Mouse (Mus musculus): ENCODE results near the gene Cerk. TPM values are rescaled to one million over a fixed set of nuclear protein-coding genes. Genes with fewer than 3 reads are reported as not detected.
"Not testable (repeated sequence)": the region's sequence is repeated elsewhere in the genome, so short reads cannot be mapped to it uniquely, and the experiment has no call there.

The Cerk gene
- 10 to 100 TPM; 41.6 to 43.0 TPM for total RNA-seq (2021)
- long read RNA-seq, experiment 1, full-length matches to known transcripts = 28 of 38 reads
- long read RNA-seq, experiment 1, partial matches to known transcripts = 7 of 38 reads
- long read RNA-seq, experiment 1, other reads (novel, unspliced or antisense) = 3 of 38 reads
- long read RNA-seq, experiment 2, full-length matches to known transcripts = 31 of 42 reads
- long read RNA-seq, experiment 2, partial matches to known transcripts = 2 of 42 reads
- long read RNA-seq, experiment 2, other reads (novel, unspliced or antisense) = 9 of 42 reads

GRCm38 (mm10) chr15:86185689-86186569, at the start of gene Cerk:
Cerk (minus strand) TSS chr15:86186141.
- peak within 1 kb of the TSS; percentile 98 for H3K27ac ChIP-seq
- peak within 1 kb of the TSS; percentile 90 for H3K4me3 ChIP-seq
- peak; percentile 87 for DNase-seq (ENCODE audit: low spot score in 2 of 2)
- TF ChIP-seq CTCF (conservative IDR thresholded peaks at IDR 0.05) = peak; percentile 66

- Histone ChIP-seq H3K4me3 (no peak overlapping the region), H3K27ac (peak overlapping the region; percentile 43; the same call in 1 of the 2 replicates)
- DNase-seq (ENCODE audit: low spot score in 2 of 2) = peak in 1 of 2 experiments; percentile 39
- TF ChIP-seq CTCF (conservative IDR thresholded peaks at IDR 0.05) = no peak
These were observed 48.8 kb upstream of the Cerk start for GRCm38 (mm10) chr15:86234517-86235441.

DNA sequence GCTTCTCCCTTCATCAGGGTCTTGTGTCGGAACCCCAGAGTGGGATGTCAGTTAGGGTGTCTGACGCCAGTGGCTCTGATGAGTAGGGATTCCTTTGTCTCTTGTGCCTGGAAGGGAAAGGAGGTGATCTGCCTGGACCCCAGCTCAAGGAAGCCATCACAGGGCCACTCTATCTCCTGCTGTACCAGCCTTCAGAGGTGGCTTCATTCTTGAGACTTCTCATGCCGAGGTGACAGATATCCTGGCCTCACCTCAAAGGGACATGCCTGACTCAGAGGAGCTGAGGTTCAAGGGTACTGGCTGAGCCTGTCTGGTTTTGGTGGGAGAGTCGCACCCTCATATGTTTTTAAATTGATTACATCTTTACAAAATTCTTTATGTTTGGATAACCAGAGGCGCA, 48.1 kb upstream of the Cerk start:
- no peak for DNase-seq (ENCODE audit: low spot score in 2 of 2)
- no peak for TF ChIP-seq CTCF (conservative IDR thresholded peaks at IDR 0.05)
- Histone ChIP-seq H3K4me3 (no peak overlapping the region), H3K27ac (no peak overlapping the region)

DNA sequence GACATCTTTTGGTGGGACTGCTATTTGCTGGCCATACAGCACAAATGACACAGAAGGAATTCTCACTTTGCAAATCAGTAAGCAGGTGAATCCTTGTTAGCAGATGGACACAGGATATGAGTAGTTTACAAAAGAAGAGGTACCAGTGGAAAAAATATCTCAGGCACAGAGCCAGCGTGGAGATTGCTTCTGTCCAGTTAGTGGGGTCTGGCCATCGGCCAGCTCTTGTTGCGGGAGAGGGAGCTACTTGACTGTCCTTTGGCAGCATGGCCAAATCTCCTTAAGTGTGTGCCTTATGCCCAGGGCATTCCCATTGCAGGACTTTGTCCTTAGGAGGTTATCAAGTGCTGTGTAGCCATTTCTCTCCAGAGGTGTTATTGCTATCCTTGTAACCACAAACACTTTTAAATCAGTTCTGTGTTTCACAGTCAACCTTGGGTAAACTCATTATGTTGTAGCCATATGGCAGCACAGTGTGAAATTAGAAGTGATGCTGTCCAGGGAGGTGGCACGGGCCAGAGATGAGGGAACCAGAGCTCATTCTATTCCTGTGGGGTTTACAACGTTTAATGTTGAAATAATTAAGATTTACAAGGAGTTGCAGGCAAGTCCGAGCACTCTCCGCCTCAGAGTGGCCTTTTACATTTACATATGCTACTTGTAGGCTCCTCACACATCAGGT, 46.0 kb upstream of the Cerk start:
- no peak overlapping the region for H3K4me3 ChIP-seq
- DNase-seq (ENCODE audit: low spot score in 2 of 2) = no peak
- no peak for TF ChIP-seq CTCF (conservative IDR thresholded peaks at IDR 0.05)
- H3K27ac ChIP-seq = no peak overlapping the region

GRCm38 (mm10) chr15:86231170-86231569, 45.2 kb upstream of the Cerk start:
- no peak overlapping the region for H3K4me3 ChIP-seq
- no peak overlapping the region for H3K27ac ChIP-seq
- no peak for DNase-seq (ENCODE audit: low spot score in 2 of 2)
- TF ChIP-seq CTCF (conservative IDR thresholded peaks at IDR 0.05) = no peak

DNA sequence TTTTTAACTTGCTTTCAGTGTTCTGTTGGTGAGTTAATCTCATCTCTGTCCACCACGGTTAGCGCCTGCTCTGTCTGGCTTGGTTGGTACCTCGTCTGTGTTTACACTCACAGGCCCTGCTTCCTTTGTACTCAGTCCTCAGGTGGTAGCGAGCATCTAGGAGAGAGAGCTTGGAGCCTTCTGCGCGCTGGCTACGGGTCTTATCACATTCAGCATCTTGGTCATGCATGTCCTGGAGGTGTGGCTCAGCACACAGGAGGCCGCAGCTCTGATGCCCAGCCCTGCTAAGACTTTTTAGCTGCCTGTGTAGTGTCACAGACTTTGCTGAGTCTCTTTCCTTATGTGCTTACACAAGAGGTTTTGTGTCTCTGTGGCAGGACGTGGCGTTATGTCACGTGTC, 43.7 kb upstream of the Cerk start:
- no peak for TF ChIP-seq CTCF (conservative IDR thresholded peaks at IDR 0.05)
- DNase-seq (ENCODE audit: low spot score in 2 of 2) = no peak
- no peak overlapping the region for H3K4me3 ChIP-seq
- H3K27ac ChIP-seq = no peak overlapping the region

GRCm38 (mm10) chr15:86229088-86229487, 43.1 kb upstream of the Cerk start:
- no peak for DNase-seq (ENCODE audit: low spot score in 2 of 2)
- Histone ChIP-seq H3K4me3 (no peak overlapping the region), H3K27ac (no peak overlapping the region)
- no peak for TF ChIP-seq CTCF (conservative IDR thresholded peaks at IDR 0.05)

- Histone ChIP-seq H3K27ac (no peak overlapping the region), H3K4me3 (no peak overlapping the region)
- peak; percentile 90 for TF ChIP-seq CTCF (conservative IDR thresholded peaks at IDR 0.05)
- DNase-seq (ENCODE audit: low spot score in 2 of 2) = peak; percentile 47 to 52
These were observed 42.2 kb upstream of the Cerk start for GRCm38 (mm10) chr15:86228186-86228585.

GRCm38 (mm10) chr15:86226968-86227367, 41.0 kb upstream of the Cerk start:
- no peak for TF ChIP-seq CTCF (conservative IDR thresholded peaks at IDR 0.05)
- Histone ChIP-seq H3K27ac (no peak overlapping the region), H3K4me3 (no peak overlapping the region)

DNA sequence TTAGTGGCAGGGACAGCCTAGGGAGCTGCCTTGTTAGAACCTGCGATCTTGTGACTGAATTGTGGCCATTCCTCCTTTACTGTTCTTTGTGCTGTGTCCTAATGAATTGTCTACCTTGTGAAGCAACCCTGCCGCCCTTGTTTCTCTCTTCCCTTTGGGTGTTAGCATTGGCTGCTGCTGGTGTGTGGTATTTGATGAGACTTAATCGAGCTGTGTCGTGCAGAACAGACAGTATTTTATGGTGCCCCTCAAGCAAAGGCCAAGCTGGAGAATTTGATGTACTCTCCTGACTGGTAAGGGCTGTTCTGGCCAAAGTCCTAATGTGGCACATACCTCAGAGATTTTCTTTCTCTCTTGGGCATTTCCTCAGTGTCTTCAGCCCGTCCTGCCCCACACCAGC, 40.3 kb upstream of the Cerk start:
- Histone ChIP-seq H3K4me3 (no peak overlapping the region), H3K27ac (no peak overlapping the region)
- DNase-seq (ENCODE audit: low spot score in 2 of 2) = no peak
- no peak for TF ChIP-seq CTCF (conservative IDR thresholded peaks at IDR 0.05)

More at GRCm38 (mm10) chr15:86226968-86227367, 41.0 kb upstream of the Cerk start:
- DNase-seq (ENCODE audit: low spot score in 2 of 2) = no peak

DNA sequence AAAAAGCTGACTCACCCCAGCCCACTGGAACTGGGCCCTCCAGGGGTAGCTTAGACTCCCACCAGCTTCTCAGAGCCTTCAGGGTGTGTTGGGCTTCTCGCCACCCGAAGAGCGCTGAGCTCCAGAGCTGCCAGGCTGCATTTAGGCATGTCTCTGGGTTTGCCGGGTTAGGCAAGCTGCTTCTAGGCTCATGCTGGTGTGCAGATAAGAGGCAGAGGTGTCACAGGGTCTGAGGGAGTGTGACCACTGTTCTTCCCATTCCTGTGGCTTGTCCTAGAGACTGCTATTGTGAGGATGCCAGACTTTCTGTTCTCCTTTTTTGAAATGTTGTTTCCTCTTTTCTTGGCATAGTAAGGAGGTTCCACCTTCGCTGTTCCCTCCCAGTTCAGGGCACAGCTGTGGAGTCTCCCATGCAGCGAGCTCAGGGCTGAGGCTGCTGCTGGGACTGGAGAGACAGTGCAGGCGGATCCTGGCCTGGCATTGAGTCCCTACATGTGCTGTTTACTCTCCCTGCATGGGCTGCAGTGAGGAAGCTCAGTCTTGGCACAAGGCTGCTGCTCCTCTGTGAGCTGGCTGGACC, 39.1 kb upstream of the Cerk start:
- no peak for DNase-seq (ENCODE audit: low spot score in 2 of 2)
- no peak overlapping the region for H3K4me3 ChIP-seq
- no peak for TF ChIP-seq CTCF (conservative IDR thresholded peaks at IDR 0.05)
- H3K27ac ChIP-seq = peak overlapping the region; percentile 69

- not testable (repeated sequence) for DNase-seq (ENCODE audit: low spot score in 2 of 2); H3K4me3 ChIP-seq
- H3K27ac ChIP-seq = peak overlapping the region; percentile 93
These were observed 36.0 kb upstream of the Cerk start for GRCm38 (mm10) chr15:86221901-86222300.
